Mouse (Mus musculus) heart, adult 11 months (tissue): ENCODE results near the gene Cpne2.

ENCODE experiments used
- DNase-seq: peaks from one replicate; pipeline ENCODE4 v3.0.0; 2022

Cpne2 gene

GRCm38 (mm10) chr8:94532873-94533671 is at the start of gene Cpne2:
TSS of gene Cpne2 (plus strand) at chr8:94532990.
- DNase-seq, result peak; percentile 99

GRCm38 (mm10) chr8:94485288-94485687 is 47.5 kb upstream of the Cpne2 start:
- DNase-seq, result peak; percentile 90

GRCm38 (mm10) chr8:94485882-94486281 is 46.9 kb upstream of the Cpne2 start:
- DNase-seq, result peak; percentile 97

GRCm38 (mm10) chr8:94488016-94488415 is 44.8 kb upstream of the Cpne2 start:
- peak; percentile 87 for DNase-seq

GRCm38 (mm10) chr8:94489809-94490483 is 42.8 kb upstream of the Cpne2 start:
- DNase-seq, result peak; percentile 70

GRCm38 (mm10) chr8:94492021-94492681 is 40.6 kb upstream of the Cpne2 start:
- peak; percentile 97 for DNase-seq

DNA sequence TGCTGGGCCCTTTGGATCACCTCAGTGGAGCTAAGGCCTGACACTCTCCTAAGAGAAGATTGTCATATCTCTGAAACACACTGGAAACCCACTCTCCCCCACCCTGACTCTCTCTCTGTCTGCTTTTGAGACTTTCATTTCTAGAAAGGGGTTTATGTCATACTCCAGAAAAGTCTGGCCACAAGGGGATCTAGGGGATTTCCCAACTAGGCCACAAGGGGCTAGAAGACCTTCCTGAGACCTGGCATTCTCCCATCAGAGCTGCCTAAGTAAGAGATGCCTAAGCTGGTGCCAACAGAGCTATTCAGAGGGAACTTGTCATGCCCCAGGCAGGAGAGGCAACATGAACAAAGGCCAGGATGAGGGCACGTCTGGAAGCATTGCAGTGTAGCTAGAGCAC is 39.5 kb upstream of the Cpne2 start:
- DNase-seq, result no peak

GRCm38 (mm10) chr8:94515430-94516208 is 17.2 kb upstream of the Cpne2 start:
- DNase-seq, result no peak

DNA sequence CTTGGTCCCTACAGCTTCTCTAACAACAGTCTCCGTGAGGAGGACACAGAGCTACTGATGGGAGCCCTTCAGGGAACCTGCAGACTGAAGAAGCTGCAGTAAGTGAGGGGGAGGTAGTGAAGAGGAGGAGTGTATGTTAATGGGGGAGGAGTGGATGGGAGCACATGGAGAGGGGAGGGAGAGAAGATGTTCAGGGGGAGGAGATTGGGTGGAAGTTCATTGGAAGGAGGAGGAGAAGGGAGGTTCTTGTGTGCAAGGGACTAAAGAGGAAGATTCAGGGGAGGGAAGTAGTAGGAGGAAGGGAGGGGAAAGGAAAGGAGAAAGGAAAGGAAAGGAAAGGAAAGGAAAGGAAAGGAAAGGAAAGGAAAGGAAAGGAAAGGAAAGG is 16.6 kb upstream of the Cpne2 start:
- DNase-seq, result no peak

GRCm38 (mm10) chr8:94516766-94517165 is 16.0 kb upstream of the Cpne2 start:
- DNase-seq, result no peak

DNA sequence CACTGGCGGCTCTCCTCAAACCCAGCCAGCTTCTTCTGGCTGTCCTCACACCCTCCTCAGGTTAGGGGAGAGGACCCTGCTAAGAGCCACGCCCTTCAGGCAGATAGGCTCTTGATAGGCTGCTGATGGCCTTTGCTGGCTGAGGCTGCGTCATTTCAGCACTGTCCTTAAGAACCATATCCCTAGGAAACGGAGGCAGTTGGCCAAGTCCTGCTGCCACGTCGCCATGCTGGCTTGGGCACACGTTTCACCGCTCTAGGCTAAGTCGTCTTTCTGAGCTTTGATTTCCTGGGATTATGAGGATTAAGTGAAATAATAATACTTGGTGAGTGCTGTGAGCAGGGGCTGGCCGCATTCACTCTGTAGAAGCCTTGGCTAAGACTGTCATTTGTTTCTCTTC is 14.5 kb upstream of the Cpne2 start:
- DNase-seq, result no peak

- DNase-seq, result no peak
These were observed 13.8 kb upstream of the Cpne2 start for GRCm38 (mm10) chr8:94519021-94519420.

DNA sequence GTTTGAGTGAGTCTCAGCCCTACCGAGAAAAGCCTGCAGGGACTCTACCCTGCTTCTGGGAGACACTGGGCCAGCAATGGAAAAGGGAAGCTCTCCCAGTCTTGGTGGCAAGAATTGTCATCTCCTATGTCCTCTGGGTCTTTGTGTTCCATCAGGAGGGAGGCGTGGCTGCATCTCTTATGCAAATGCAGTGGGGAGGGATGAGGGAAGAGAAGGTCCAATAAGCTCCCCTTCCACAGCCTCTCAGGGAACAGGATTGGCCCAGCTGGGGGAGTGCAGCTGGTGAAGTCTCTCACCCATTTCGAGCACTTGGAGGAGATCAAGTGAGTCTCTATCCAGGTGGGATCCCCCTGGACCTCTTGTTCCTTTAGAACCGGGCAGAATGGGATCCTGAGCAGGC is 11.3 kb upstream of the Cpne2 start:
- DNase-seq, result no peak

DNA sequence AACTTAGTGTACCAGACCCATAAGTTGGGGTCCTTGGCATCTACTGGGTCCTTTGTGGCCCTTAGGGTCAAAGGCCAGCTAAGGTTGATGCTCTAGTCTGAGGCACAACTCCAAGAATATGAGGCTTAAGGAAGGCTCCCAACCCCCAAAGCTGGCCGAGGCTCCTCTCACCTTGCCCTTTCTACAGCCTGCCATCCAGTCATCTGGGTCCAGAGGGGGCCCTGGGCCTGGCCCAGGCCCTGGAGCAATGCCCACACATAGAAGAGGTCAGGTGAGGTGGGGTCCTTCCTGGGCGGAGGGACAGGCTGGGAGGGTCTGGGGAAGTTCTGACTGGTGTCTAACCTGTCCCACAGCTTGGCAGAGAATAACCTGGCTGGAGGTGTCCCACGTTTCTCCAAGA is 10.3 kb upstream of the Cpne2 start:
- DNase-seq, result peak; percentile 91

DNA sequence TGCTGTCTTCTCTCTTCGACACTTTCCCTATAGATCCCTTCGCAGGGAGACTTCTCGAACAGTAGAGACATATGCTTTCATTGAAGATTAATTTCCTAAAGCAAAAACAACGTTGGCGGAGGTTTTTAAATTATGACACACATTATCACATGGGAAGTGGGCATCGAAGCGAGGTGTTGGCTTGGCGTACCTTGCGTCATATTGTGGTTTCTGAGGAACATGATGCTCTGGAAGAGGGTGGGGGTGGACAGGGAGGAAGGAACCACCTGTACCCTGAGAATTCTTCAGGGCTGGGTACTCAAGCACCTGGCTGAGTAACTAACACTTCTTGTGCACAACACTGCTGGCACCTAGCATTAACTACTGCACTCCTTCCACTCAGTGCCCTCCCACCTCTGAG is 8.2 kb upstream of the Cpne2 start:
- DNase-seq, result no peak

- no peak for DNase-seq
These were observed 5.6 kb upstream of the Cpne2 start for GRCm38 (mm10) chr8:94527178-94527577.

DNA sequence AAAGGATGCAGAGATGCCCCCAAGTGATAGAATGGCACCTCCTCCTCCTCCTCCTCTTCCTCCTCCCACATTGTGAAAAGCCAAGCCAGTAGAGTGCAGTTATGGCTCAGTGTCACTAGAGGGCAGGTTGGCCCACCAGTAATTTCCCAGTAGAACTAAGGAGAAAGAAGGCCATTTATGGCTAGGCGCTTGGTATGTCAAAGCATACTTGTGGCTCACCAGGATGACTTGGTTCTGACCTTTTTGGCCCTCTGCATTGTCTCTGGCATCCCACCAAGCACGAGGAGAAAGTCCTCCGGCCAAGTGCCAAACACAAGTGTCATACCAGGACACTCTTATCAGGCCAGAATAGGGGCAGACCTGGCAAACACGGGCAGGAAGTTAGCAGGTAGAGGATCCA is 4.5 kb upstream of the Cpne2 start:
- peak; percentile 94 for DNase-seq

DNA sequence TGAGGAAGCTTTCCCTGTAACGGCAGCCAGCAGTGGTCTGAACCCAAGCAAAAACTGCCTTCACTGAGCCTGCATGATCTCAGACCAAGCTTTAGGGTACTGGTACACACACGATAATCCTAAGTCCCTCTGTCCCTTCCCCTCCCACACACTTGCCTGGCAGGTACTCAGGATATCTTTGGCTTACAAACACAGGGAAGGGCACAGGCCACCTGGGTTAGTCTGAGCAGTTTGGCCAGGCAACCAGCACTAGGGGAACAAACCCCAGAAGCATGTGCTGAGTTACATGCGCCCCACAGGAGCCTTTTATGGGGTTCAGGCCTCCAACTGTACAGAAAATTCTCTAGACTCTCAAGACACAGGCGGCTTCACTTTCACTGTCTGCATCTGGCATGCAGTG is 2.9 kb upstream of the Cpne2 start:
- peak; percentile 83 for DNase-seq

- DNase-seq, result no peak
These were observed 2.1 kb upstream of the Cpne2 start for GRCm38 (mm10) chr8:94530643-94531042.

DNA sequence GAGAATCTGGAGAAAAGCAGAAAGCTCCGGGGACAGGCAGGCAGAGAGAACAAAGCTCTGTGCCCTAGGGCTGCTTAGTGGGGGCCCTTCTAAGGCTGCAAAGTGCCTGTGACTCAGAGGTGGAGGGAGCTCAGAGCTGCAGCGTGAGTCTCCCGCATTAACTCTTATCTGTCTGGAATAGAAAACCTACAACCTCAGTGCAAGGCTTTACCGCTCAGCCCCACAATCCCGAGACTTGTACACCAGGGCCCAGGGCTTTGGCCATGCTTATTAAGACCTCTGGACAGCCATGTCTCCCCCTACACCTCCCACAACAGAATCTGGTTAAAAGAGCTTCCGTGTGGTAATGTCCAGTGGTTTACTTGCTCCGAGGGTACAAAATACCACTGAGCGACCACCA is 790 bp upstream of the Cpne2 start:
- no peak for DNase-seq

DNA sequence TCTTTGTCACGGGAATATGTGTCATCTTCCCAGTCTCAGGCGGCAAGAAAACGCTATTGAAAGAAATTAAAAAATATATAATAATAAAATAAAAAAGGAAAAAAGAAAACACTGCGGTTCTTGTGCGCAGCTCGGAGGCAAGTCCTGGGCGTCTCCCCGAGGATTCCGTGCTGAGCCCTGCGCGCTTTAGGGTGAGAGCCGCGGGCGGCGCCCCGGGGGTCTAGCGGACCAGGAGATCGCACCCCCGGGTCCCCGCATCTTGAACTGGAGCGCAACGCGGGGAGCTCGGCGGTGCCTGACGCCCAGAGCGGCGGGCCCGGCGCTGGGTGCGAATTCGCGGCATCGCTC is 291 bp upstream of the Cpne2 start:
- no peak for DNase-seq

- no peak for DNase-seq
These were observed 1.8 kb downstream of the Cpne2 start for GRCm38 (mm10) chr8:94534612-94535011.

GRCm38 (mm10) chr8:94535631-94536030 is 2.8 kb downstream of the Cpne2 start:
- no peak for DNase-seq
